Mouse (Mus musculus): ENCODE data around the gene Apob.

DNA sequence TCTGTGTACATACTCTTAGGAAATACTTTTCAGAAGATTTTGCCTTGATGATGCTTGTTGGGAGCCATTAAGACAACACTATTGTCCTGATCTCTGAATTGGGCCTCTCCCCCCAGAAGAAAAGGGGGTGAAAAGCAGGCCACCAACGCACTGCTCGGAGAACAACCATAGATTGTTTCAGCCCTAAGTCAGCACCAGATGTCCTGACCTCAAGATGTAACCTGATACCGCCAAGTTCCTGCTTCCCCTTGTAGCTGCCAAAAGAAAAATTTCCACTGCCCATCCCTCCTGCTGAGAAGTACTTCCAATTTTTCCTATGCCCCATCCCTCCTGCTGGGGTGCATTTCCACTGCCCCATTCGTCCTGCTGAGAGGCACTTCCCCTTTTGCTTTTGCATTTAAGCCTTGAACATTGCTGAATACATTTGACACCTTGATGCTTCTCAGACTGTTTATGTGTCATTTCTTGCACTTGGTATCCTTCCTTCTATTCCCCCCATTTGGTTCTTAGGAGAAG is 45.0 kb upstream of the Apob start:
- TF ChIP-seq POLR2A (IDR thresholded peaks at IDR 0.05; ENCODE audit: control insufficient read depth, extremely low read depth, insufficient read depth, low read length, poor library complexity) (no peak), CTCF (IDR thresholded peaks at IDR 0.05; ENCODE audit: borderline replicate concordance, control insufficient read depth, extremely low read depth, insufficient read depth, low read length, poor library complexity) (no peak)

Data from thymus, adult 2 months (tissue).